Comparison of ENCODE assay signal across 8 mouse cellular contexts in the genomic region with DNA sequence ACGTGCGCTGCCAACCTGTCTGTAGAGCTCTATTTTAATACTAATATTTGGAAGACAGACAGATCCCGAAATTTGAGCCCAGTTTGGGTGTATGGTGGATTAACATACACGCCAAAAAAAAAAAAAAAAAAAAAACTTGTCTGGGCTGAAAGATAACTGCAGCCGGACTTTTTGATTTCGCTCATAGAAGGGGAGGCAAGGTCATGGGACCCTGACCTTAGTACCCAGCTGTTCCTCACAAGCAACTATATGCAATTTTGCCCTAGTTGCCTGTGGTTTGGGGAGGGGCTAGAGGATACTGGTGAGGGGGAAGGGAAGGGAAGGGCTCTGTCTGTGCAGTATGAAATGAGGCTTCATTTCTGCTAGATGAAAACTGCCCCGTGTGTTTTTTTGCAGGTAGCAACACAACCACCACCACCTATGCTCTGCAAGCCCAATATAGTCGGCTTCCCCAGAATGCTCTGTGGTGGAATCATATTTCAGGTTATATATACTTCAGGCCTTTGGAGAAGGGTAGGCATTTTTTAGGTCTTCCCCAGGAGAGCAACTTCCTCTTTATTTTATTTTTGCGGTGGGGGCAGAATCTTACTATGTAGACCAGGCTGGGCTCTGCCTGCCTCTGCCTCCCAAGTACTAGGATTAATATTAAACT. TPM values are rescaled to one million over a fixed set of nuclear protein-coding genes. Genes with fewer than 3 reads are reported as not detected.
A peak's percentile ranks its signal among the peaks of the same experiment; 100 is the strongest.
DNase-seq lines count a peak whose midpoint lies in the region; ATAC-seq and TF ChIP-seq lines count a peak whose summit lies in the region.

No protein-coding gene starts in this region.

- no peak for ATAC-seq in liver, embryonic 13.5 days (ENCODE audit: low read depth)
- no peak for ATAC-seq in monocyte, adult 5-6 weeks (replicated peaks; ENCODE audit: insufficient number of reproducible peaks, low FRiP score, low TSS enrichment, poor library complexity, severe bottlenecking)

- no peaks in the 10 kb centered on the region for H3K27me3 ChIP-seq in testis, adult 2 months (ENCODE audit: control insufficient read depth, insufficient read depth, low read length)
- no peaks in the 10 kb centered on the region for H3K27me3 ChIP-seq in liver, embryonic 13.5 days

- H3K4me2 ChIP-seq in liver, embryonic 13.5 days = peak overlapping the region; percentile 96

- peaks cover 45% of the 10 kb centered on the region for H3K4me1 ChIP-seq in testis, adult 2 months (ENCODE audit: control insufficient read depth, insufficient read depth, low read length)
- H3K4me1 ChIP-seq in liver, embryonic 13.5 days (replicated peaks) = peaks cover 90% of the 10 kb centered on the region

- peak overlapping the region; percentile 91 for H3K9ac ChIP-seq in liver, embryonic 13.5 days

- H3K4me3 ChIP-seq in testis, adult 2 months (ENCODE audit: control insufficient read depth, low read depth, low read length) = peak overlapping the region; percentile 95; the same call in 1 of the 2 replicates
- peak overlapping the region; percentile 77 for H3K4me3 ChIP-seq in liver, embryonic 13.5 days (replicated peaks)

- no peak overlapping the region for H3K27ac ChIP-seq in testis, adult 2 months (ENCODE audit: control insufficient read depth, insufficient read depth, low read depth, low read length)
- peak overlapping the region; percentile 99 for H3K27ac ChIP-seq in liver, embryonic 13.5 days

- DNase-seq in cerebellum, adult 11-12 months = peak; percentile 50
- DNase-seq in cerebellum, postnatal 25 days = no peak
- no peak for DNase-seq in testis, postnatal 14 days (ENCODE audit: low spot score)
- no peak for DNase-seq in liver, embryonic 13.5 days
- no peak for DNase-seq in layer of hippocampus, postnatal 25 days (ENCODE audit: extremely low spot score in 1 of 2, low spot score in 1 of 2)
- DNase-seq in right cerebral cortex, adult 18-20 months = no peak

- WGBS in liver, embryonic 13.5 days (ENCODE audit: insufficient replicate concordance) = 19% methylated on average over 9 of the region's 9 CpGs

- no peaks in the 10 kb centered on the region for H3K36me3 ChIP-seq in testis, adult 2 months (ENCODE audit: control insufficient read depth, insufficient read depth, low read length)
- peaks cover 36% of the 10 kb centered on the region for H3K36me3 ChIP-seq in liver, embryonic 13.5 days

- no peaks in the 10 kb centered on the region for H3K9me3 ChIP-seq in liver, embryonic 13.5 days (replicated peaks)

- no peak for TF ChIP-seq POLR2A in testis, adult 2 months (IDR thresholded peaks at IDR 0.05; ENCODE audit: control insufficient read depth, low read depth, low read length)

- TF ChIP-seq CTCF in testis, adult 2 months (IDR thresholded peaks at IDR 0.05; ENCODE audit: control insufficient read depth, insufficient read depth, insufficient replicate concordance, low read depth, low read length) = no peak

RNA-seq across cellular contexts. Expression of a gene that starts 0.5 kb away (rescaled TPM):
- 26.5 and 29.4 TPM in 2 replicates for polyA plus RNA-seq in testis, adult 2 months (2012; rRNA removed)
- 22.8 and 24.2 TPM in 2 replicates for polyA plus RNA-seq in liver, embryonic 13.5 days (2015; fragmentation: Nextera tagmentation; extraction: Ambion mirVana)
- 68.9 to 89.5 TPM (median 71.5 TPM) in 3 replicates for total RNA-seq in monocyte, adult 5-6 weeks (2017)
- total RNA-seq in layer of hippocampus, postnatal 25 days (2021) = 10 to 100 TPM; 31.1 to 34.0 TPM

RNA-seq across cellular contexts. Expression of a gene that starts 7.5 kb away (rescaled TPM):
- polyA plus RNA-seq in testis, adult 2 months (2012; rRNA removed) = 24.4 and 28.5 TPM in 2 replicates
- 29.0 and 30.0 TPM in 2 replicates for polyA plus RNA-seq in liver, embryonic 13.5 days (2015; fragmentation: Nextera tagmentation; extraction: Ambion mirVana)
- 33.8 to 69.8 TPM (median 57.7 TPM) in 3 replicates for total RNA-seq in monocyte, adult 5-6 weeks (2017)
- 10 to 100 TPM; 59.0 to 61.0 TPM for total RNA-seq in layer of hippocampus, postnatal 25 days (2021)

RNA-seq across cellular contexts. Expression of a gene that starts 7.6 kb away (rescaled TPM):
- 31.5 and 35.7 TPM in 2 replicates for polyA plus RNA-seq in testis, adult 2 months (2012; rRNA removed)
- polyA plus RNA-seq in liver, embryonic 13.5 days (2015; fragmentation: Nextera tagmentation; extraction: Ambion mirVana) = 32.0 and 32.1 TPM in 2 replicates
- total RNA-seq in monocyte, adult 5-6 weeks (2017) = 11.6 to 33.0 TPM (median 13.0 TPM) in 3 replicates
- 10 to 100 TPM; 76.1 to 79.5 TPM for total RNA-seq in layer of hippocampus, postnatal 25 days (2021)

RNA-seq across cellular contexts. Expression of a gene that starts 13.2 kb away (rescaled TPM):
- polyA plus RNA-seq in testis, adult 2 months (2012; rRNA removed) = 171 and 187 TPM in 2 replicates
- 50.4 and 57.0 TPM in 2 replicates for polyA plus RNA-seq in liver, embryonic 13.5 days (2015; fragmentation: Nextera tagmentation; extraction: Ambion mirVana)
- total RNA-seq in monocyte, adult 5-6 weeks (2017) = 7.2 to 11.9 TPM (median 7.4 TPM) in 3 replicates
- 100 to 1,000 TPM; 311 to 358 TPM for total RNA-seq in layer of hippocampus, postnatal 25 days (2021)

RNA-seq across cellular contexts. Expression of a gene that starts 36.1 kb away (rescaled TPM):
- 143 and 206 TPM in 2 replicates for polyA plus RNA-seq in testis, adult 2 months (2012; rRNA removed)
- 47.2 and 51.2 TPM in 2 replicates for polyA plus RNA-seq in liver, embryonic 13.5 days (2015; fragmentation: Nextera tagmentation; extraction: Ambion mirVana)
- total RNA-seq in monocyte, adult 5-6 weeks (2017) = 8.2 to 15.1 TPM (median 8.9 TPM) in 3 replicates
- total RNA-seq in layer of hippocampus, postnatal 25 days (2021) = 100 to 1,000 TPM; 105 to 108 TPM
